Mouse (Mus musculus) hindbrain, embryonic 12.5 days (tissue): Measurements from ENCODE around the gene Pias4. TPM values are rescaled to one million over a fixed set of nuclear protein-coding genes. Genes with fewer than 3 reads are reported as not detected.

Experiments used
- ATAC-seq: fragments of 200-750 bp; cut with Nextera tagmentation; 2 replicates; pipeline ENCODE4 v1.8.0; 2017; ENCODE audit warnings: moderate TSS enrichment; ENCODE audit not compliant: low FRiP score
- H3K27ac ChIP-seq: fragments of 300-500 bp; sonication (generic); 2 replicates; pipeline ENCODE4 v1.5.1; 2016; ENCODE audit warnings: mild to moderate bottlenecking
- H3K27me3 ChIP-seq: fragments of 300-500 bp; sonication (generic); 2 replicates; pipeline ENCODE4 v1.6.1; 2016; ENCODE audit warnings: mild to moderate bottlenecking
- H3K36me3 ChIP-seq: fragments of 300-500 bp; sonication (generic); 2 replicates; pipeline ENCODE4 v1.6.1; 2016; ENCODE audit warnings: mild to moderate bottlenecking
- H3K4me1 ChIP-seq: fragments of 300-500 bp; sonication (generic); 2 replicates; pipeline ENCODE4 v1.6.1; 2016
- H3K4me2 ChIP-seq: fragments of 300-500 bp; sonication (generic); replicated peaks from 2 replicates; pipeline ENCODE4 v1.6.1; 2016; ENCODE audit warnings: mild to moderate bottlenecking
- H3K4me3 ChIP-seq: fragments of 300-500 bp; sonication (generic); 2 replicates; pipeline ENCODE4 v1.5.1; 2016; ENCODE audit warnings: mild to moderate bottlenecking
- H3K9ac ChIP-seq: fragments of 300-500 bp; sonication (generic); 2 replicates; pipeline ENCODE4 v1.6.1; 2016; ENCODE audit warnings: mild to moderate bottlenecking, moderate library complexity
- H3K9me3 ChIP-seq: fragments of 300-500 bp; sonication (generic); replicated peaks from 2 replicates; pipeline ENCODE4 v1.6.1; 2016; ENCODE audit warnings: mild to moderate bottlenecking
- WGBS: fragments of 180-500 bp; shearing (Covaris S2); methylation state at CpG from one replicate; pipeline ENCODE4 v1.1.7; 2016; 5-methylcytosine and 5-hydroxymethylcytosine counted together
- polyA plus RNA-seq: library from polyadenylated mRNA; unstranded; fragments of >200 nt; fragmentation: Nextera tagmentation; extraction: Ambion mirVana; gene quantifications from 2 replicates; pipeline ENCODE4 v1.2.1, GENCODE M21; 2016

Gene Pias4
- polyA plus RNA-seq, 1 experiment from 2014 or later = 56.7 TPM

DNA sequence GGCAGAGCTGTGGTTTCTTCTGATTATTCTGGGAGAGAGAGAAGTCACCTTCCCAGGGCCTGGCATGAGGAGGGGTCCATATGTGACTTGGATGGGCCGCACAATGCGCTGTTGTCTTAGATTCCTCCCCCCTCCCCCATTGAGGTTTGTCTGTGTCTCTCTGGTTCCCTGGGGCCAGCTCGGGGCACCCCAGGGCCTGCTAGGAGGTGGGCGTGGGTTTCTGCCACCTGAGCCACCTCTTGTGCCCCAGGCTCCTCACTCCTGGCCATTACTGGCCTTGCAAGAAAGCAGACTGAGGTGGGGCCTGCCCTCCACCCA lies 28.2 kb downstream of the Pias4 start:
- no peak for ATAC-seq
- H3K27me3 ChIP-seq = peaks cover 17% of the 10 kb centered on the region
- no peak overlapping the region for H3K27ac ChIP-seq
- no peaks in the 10 kb centered on the region for H3K9me3 ChIP-seq
- peaks cover 14% of the 10 kb centered on the region for H3K36me3 ChIP-seq
- peak overlapping the region; percentile 100 for H3K4me2 ChIP-seq
- H3K4me3 ChIP-seq = peak overlapping the region; percentile 3; the same call in 1 of the 2 replicates
- WGBS = 77% methylated on average over 4 of the region's 4 CpGs
- H3K4me1 ChIP-seq = peaks cover 66% of the 10 kb centered on the region
- H3K9ac ChIP-seq = peak overlapping the region; percentile 23; the same call in 1 of the 2 replicates

DNA sequence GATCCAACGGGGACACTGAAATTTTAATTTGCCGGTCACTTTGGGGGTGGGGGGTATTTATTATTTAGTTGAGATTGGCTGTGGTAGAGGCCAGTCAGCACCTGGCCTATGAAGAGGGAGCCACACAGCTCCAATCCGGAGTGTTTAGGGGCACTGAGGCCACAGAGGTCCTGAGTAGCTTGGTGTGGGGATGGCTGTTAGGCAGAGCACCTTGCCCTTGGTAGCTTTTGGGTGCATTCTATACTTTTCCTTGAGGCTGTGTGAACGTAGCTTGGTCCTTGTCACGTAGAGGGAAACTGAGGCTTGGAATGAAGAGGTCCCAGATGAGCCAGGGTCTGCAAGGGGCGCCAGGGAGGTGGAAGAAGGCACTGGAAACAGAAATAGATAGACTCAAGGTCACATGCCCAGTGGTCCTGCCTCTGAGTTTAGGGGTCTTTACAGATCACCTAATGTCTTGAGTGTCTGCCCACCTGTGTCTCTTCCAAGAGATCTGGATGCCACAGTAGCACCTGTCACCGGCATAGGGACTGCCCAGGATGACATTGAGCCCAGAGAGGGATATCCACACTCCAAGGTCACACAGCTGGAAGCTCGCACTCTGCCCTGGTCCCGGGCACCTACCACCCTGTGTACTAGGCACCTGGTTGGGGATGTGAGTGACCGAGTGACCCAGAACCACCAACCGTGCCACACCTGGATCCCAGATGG lies 28.7 kb downstream of the Pias4 start:
- Histone ChIP-seq H3K36me3 (peaks cover 8% of the 10 kb centered on the region), H3K4me1 (peaks cover 66% of the 10 kb centered on the region), H3K27me3 (peaks cover 22% of the 10 kb centered on the region), H3K9ac (peak overlapping the region; percentile 90), H3K27ac (peak overlapping the region; percentile 89; the same call in 1 of the 2 replicates), H3K4me3 (peak overlapping the region; percentile 85), H3K9me3 (no peaks in the 10 kb centered on the region), H3K4me2 (peak overlapping the region; percentile 100)
- 58% methylated on average over 11 of the region's 11 CpGs for WGBS
- ATAC-seq = no peak

DNA sequence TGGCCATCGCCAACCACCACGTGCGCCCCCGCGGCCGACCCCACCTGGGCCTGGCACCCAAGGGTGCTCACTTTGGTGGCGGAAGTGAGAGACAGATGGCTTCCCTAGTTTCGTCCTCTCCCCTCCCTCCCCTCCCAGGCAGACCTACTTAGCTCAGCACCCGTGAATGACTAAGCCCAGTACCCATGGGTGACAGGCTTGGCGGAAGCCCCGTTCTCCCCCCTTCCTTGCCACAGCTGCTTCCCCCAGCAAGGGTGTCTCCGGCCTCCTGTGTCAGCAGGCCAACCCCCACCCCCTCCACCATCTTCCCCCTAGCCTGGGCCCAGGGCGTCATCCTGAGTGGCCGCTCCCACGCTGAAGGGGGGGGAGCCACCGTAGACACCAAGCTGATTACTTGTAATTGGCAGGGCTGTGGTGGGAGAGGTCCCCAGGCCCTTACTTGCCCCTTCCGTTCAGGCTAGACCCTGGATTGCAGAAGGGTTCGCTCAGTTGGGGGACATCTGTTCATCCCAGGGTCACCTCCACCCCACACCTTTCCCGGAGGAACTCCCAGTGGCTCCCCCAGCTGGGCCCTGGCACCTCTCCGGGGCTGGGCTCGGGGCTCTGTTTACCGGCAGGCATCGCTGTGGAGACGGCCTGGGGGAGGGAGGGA lies 29.5 kb downstream of the Pias4 start:
- ATAC-seq = no peak; the same call in 1 of the 2 replicates

DNA sequence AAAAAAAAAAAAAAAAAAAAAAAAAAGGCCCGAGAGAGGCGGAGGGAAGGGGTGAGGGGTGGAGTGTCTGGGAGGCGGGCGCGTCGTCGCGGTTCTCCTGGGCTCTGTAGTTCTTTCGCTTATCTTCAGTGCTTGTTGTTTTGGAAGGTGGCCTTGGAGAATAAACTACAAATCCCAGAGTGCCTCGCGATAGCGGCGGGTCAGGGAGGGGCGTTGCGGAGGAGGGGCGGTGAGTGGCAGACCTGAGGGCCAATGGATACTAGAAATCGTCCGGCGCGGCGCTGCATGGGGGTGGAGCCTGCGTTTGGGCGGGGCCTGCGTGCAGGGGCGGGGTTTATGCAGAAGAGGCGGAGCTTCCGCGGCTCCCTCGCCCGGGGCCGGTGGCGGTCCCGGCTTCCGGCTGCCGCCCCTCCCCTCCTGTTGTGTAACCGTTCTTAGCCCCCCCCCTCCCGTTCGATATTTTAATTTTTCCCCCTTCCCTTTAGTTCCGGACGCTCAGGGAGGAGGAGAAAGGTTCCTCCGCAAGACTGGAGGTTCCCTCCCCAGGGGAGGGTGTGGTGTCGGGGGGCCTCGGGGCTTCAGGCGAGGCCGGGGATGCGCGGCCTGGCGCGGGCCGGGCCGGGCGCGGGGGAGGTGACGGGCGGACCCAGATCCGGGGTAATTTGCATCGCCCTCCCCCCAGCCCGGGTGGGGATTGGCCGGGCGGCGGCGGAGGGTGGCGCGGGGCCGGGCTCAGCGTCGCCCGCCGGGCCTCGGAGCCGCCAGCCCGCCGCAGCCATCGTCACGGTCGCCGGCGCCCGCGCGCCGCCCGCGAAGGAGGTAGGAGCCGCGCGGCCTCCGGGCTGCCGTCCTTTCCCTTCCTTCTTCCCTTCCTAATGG lies 30.2 kb downstream of the Pias4 start:
- Histone ChIP-seq H3K36me3 (no peaks in the 10 kb centered on the region), H3K27me3 (peaks cover 34% of the 10 kb centered on the region), H3K4me1 (peaks cover 59% of the 10 kb centered on the region), H3K27ac (peak overlapping the region; percentile 97), H3K4me3 (peak overlapping the region; percentile 85), H3K4me2 (peak overlapping the region; percentile 100), H3K9ac (peak overlapping the region; percentile 90), H3K9me3 (no peaks in the 10 kb centered on the region)
- under 1% methylated on average over 51 of the region's 89 CpGs for WGBS
- peak; percentile 92 for ATAC-seq

More for the DNA sequence above, 29.5 kb downstream of the Pias4 start:
- H3K4me3 ChIP-seq = peak overlapping the region; percentile 85
- WGBS = under 1% methylated on average over 24 of the region's 24 CpGs
- H3K4me2 ChIP-seq = peak overlapping the region; percentile 100
- H3K9ac ChIP-seq = peak overlapping the region; percentile 90
- peak overlapping the region; percentile 89 for H3K27ac ChIP-seq
- peaks cover 66% of the 10 kb centered on the region for H3K4me1 ChIP-seq
- peaks cover 28% of the 10 kb centered on the region for H3K27me3 ChIP-seq
- H3K36me3 ChIP-seq = peaks cover 1% of the 10 kb centered on the region; the same call in 1 of the 2 replicates
- H3K9me3 ChIP-seq = no peaks in the 10 kb centered on the region

DNA sequence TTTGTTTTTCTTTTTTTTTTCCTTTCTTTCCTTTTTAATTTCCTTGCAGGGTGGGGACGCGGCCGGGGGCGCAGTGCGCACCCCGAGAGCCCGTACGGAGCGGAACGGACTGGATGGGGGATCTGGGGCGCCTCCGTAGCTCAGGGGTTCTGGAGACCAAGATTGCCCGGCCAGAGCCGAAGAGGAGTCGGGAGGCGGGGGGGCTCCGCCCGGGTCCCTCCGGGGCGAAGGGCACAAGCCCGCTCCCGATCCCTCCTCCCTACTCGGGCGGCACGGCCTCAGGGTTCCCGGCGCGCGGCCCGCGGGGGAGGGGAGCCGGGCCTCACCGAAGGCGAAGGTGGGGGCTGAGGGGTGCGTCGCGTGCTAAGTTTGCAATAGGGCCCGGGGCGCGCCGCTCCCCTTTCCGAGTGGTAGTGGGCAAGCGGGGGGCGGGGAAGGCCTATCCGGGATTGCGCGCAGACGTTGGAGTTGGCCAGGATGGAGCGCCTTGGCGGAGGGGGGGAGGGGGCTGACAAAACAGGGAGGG lies 31.0 kb downstream of the Pias4 start:
- Histone ChIP-seq H3K27ac (peak overlapping the region; percentile 97), H3K4me2 (peak overlapping the region; percentile 100), H3K4me3 (peak overlapping the region; percentile 85), H3K9ac (peak overlapping the region; percentile 92), H3K27me3 (peaks cover 39% of the 10 kb centered on the region), H3K36me3 (no peaks in the 10 kb centered on the region), H3K9me3 (no peaks in the 10 kb centered on the region), H3K4me1 (peaks cover 52% of the 10 kb centered on the region)
- peak; percentile 63 for ATAC-seq
- WGBS = under 1% methylated on average over 48 of the region's 50 CpGs

DNA sequence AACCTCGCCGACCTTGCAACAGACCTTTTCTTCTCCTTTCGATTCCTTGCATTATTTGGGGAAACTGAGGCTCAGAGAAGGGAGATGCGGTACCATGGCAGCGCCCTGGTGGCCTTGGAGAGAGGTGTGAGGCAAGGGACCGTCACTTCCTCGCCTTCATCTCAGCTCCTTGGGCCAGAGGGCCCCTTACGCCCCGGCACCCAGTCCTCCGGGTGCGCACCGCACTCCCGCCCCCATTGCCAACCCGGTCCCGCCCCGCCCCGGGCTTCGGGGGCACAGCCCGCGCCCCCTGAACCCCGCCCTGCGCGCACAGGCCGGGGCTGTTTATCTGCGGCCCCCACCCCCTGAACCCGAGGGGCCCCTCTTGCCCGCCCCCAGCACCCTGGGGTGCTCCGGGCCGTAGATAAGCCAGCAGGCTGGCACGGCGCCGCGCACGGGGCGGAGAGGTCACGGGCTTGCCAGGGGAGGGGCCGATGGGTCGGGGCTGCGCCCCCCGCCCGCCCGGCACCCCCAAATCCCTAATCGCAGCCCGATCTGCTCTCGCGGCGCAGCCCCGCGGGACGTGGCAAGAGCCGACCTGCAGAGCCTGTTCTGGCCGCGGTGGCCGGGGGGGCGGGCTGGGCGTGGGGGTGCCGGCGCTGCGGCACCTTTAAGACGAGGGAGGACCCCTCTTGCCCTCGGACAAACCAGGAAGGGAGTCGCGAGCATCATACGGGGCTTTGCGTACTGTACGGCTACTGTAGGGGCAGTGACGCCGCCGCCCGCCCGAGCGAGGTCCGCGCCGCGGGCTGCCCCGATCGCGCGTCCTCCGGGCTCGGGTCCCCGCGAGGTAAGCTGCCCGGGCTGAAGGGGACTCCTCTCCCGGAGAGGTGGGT lies 31.7 kb downstream of the Pias4 start:
- Histone ChIP-seq H3K27ac (peak overlapping the region; percentile 97), H3K27me3 (peaks cover 39% of the 10 kb centered on the region), H3K4me1 (peaks cover 45% of the 10 kb centered on the region), H3K9me3 (no peaks in the 10 kb centered on the region), H3K36me3 (no peaks in the 10 kb centered on the region), H3K9ac (peak overlapping the region; percentile 92), H3K4me2 (peak overlapping the region; percentile 100), H3K4me3 (peak overlapping the region; percentile 85)
- WGBS = under 1% methylated on average over 75 of the region's 86 CpGs
- ATAC-seq = peak; percentile 18; the same call in 1 of the 2 replicates

DNA sequence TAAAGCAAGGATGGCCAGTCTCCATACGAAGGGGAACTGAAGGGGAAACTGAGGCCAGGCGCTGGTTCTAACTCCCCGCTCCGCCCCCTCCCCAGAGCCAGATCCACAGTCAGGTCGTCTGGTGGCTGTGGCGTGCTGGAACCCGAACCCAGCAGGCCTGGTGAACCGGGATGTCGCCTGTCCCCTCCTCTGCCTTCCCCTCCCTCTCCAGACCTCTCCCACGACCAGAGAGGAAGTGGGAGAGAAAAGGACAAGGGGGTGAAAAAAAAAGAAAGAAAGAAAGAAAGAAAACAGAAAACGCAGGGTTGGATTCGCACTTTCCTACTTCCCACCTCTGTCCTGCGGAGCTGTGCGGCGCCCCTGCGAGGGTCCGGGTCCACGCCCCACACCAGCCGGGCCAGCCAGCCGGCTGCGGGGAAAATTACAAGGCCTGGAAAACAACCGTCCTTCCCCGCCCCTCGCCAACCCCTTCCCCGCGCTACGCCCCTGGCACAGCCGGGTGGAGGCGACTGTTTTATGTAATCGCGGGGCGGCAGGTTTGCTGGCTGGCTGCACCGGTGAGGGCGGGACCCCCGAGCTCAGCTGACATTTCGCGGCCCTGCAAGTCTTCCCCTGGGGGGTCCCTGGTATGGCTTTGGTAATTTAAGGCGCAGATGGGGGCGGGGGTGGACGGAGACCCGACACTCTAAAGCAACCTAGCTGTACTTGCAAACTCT lies 32.6 kb downstream of the Pias4 start, which contains the start of gene Zbtb7a:
Gene Zbtb7a, plus strand, starts transcription at position 255 of the 716 bp plus-strand sequence.
- peak within 1 kb of the TSS; percentile 85 for H3K4me3 ChIP-seq
- peak within 1 kb of the TSS; percentile 100 for H3K4me2 ChIP-seq
- WGBS = 2% methylated on average over 40 of the region's 41 CpGs
- H3K9ac ChIP-seq = peak within 1 kb of the TSS; percentile 92
- H3K36me3 ChIP-seq = no peaks in the 10 kb centered on the region
- H3K4me1 ChIP-seq = peaks cover 35% of the 10 kb centered on the region
- no peaks in the 10 kb centered on the region for H3K9me3 ChIP-seq
- H3K27ac ChIP-seq = peak within 1 kb of the TSS; percentile 97
- peaks cover 48% of the 10 kb centered on the region for H3K27me3 ChIP-seq
- no peak for ATAC-seq

DNA sequence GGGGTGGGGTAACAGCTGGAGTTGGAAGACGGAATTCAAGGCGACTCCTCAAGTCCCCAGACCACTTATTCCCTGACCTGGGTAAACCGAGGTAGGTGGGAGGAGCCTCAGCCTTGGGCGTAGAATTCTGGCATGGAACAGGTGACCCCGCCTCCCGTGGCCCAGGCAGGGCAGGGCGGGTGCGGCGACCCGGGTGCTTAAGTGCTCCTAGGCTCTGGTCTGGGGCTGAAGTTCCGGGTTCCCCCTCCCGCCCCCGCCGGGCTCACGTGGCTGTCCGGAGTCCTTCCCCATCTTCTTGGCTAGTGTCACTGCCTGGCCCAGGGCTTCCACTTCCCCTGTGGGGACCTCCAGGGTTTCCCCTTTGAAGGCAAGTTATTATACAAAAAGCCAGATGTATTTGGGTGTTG lies 33.5 kb downstream of the Pias4 start:
- no peak overlapping the region for H3K4me2 ChIP-seq
- H3K4me3 ChIP-seq = no peak overlapping the region
- 1% methylated on average over 16 of the region's 16 CpGs for WGBS
- ATAC-seq = no peak
- no peak overlapping the region for H3K27ac ChIP-seq
- peaks cover 33% of the 10 kb centered on the region for H3K4me1 ChIP-seq
- H3K36me3 ChIP-seq = no peaks in the 10 kb centered on the region
- no peaks in the 10 kb centered on the region for H3K9me3 ChIP-seq
- H3K27me3 ChIP-seq = peaks cover 58% of the 10 kb centered on the region
- H3K9ac ChIP-seq = no peak overlapping the region

DNA sequence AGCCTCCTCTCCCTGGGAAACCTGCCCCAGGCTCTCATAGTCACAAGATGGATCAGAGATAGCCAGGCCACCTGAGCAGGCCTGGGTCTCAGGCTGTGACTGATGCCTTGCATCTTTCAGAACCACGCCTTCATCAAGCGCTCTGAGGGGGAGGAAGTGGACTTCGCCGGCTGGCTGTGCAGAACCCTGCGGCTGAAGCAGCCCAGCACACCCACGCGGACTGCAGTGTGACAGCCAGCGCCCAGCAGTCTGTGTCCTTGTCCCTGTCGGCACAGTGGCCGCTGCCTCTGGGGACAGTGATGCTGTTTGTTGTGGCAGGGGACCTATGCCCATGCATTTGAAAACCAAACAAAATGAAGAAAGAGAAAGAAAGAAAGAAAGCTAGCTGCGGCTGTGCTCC lies 44.2 kb downstream of the Pias4 start:
- no peak for ATAC-seq
- WGBS = 77% methylated on average over 11 of the region's 11 CpGs
- H3K9ac ChIP-seq = no peak overlapping the region
- H3K9me3 ChIP-seq = no peaks in the 10 kb centered on the region
- no peak overlapping the region for H3K27ac ChIP-seq
- H3K4me2 ChIP-seq = no peak overlapping the region
- peaks cover 5% of the 10 kb centered on the region for H3K27me3 ChIP-seq
- peaks cover 4% of the 10 kb centered on the region; the same call in 1 of the 2 replicates for H3K4me1 ChIP-seq
- peaks cover 66% of the 10 kb centered on the region for H3K36me3 ChIP-seq
- no peak overlapping the region for H3K4me3 ChIP-seq

DNA sequence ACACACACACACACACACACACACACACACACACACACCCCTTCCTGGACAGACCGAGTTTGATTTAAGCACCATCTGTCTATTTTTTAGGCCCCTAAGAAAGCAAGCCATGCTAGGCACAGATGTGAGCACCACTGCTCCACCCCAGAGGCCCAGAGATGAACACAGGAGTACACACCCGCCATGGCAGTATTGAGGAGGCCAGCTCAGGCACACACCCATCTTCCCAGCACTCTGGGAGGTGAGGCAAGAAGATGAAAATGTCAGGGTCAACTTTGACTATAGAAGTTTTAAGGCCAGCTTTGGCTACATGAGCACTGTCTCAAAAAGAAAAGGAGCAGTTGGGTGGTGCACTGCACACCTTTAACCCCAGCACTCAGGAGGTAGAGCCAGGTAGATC lies 44.8 kb downstream of the Pias4 start:
- Histone ChIP-seq H3K27ac (no peak overlapping the region), H3K9ac (no peak overlapping the region), H3K36me3 (peaks cover 72% of the 10 kb centered on the region), H3K9me3 (no peaks in the 10 kb centered on the region), H3K4me3 (no peak overlapping the region), H3K4me1 (0 out of 2 replicates have a peak, but pooled peaks cover 2% of the 10 kb centered on the region), H3K27me3 (no peaks in the 10 kb centered on the region; the same call in 1 of the 2 replicates), H3K4me2 (no peak overlapping the region)
- ATAC-seq = no peak
- WGBS = 80% methylated on average over 2 of the region's 2 CpGs
